Mouse (Mus musculus): ENCODE measurements around the gene Man2b1. TPM values are rescaled to one million over a fixed set of nuclear protein-coding genes. Genes with fewer than 3 reads are reported as not detected.

Man2b1 gene
- polyA plus RNA-seq, 1 experiment = 64.3 TPM

- no peak for TF ChIP-seq CTCF (IDR thresholded peaks at IDR 0.05; ENCODE audit: control insufficient read depth, insufficient read depth, low read length)
- TF ChIP-seq POLR2A (IDR thresholded peaks at IDR 0.05; ENCODE audit: borderline replicate concordance, control insufficient read depth, low read depth, low read length) = no peak
- no peak within 1 kb of the TSS for H3K27ac ChIP-seq (ENCODE audit: control insufficient read depth, insufficient read depth, low read depth, low read length, poor library complexity)
Measured at GRCm38 (mm10) chr8:85067982-85068381, 15.1 kb upstream of the Man2b1 start, which contains the start of gene Gm5741. TSS of gene Gm5741 (minus strand) at chr8:85067982.

GRCm38 (mm10) chr8:85071041-85071440 is 12.0 kb upstream of the Man2b1 start:
- Histone ChIP-seq H3K27ac (ENCODE audit: control insufficient read depth, insufficient read depth, low read depth, low read length, poor library complexity) (no peak overlapping the region), H3K4me1 (ENCODE audit: control insufficient read depth, insufficient read depth, low read length) (no peaks in the 10 kb centered on the region; the same call in 1 of the 2 replicates), H3K4me3 (replicated peaks; ENCODE audit: control insufficient read depth, low read depth, low read length) (no peak overlapping the region)
- 60% methylated on average over 5 of the region's 5 CpGs for WGBS
- TF ChIP-seq CTCF (IDR thresholded peaks at IDR 0.05; ENCODE audit: control insufficient read depth, insufficient read depth, low read length) (no peak), POLR2A (IDR thresholded peaks at IDR 0.05; ENCODE audit: borderline replicate concordance, control insufficient read depth, low read depth, low read length) (no peak)

More at GRCm38 (mm10) chr8:85067982-85068381, 15.1 kb upstream of the Man2b1 start, which contains the start of gene Gm5741:
- H3K4me1 ChIP-seq (ENCODE audit: control insufficient read depth, insufficient read depth, low read length) = no peaks in the 10 kb centered on the region; the same call in 1 of the 2 replicates
- no peak within 1 kb of the TSS for H3K4me3 ChIP-seq (replicated peaks; ENCODE audit: control insufficient read depth, low read depth, low read length)

- TF ChIP-seq CTCF (IDR thresholded peaks at IDR 0.05; ENCODE audit: control insufficient read depth, insufficient read depth, low read length) (no peak; the same call in 1 of the 2 replicates), POLR2A (IDR thresholded peaks at IDR 0.05; ENCODE audit: borderline replicate concordance, control insufficient read depth, low read depth, low read length) (peak; percentile 56; the same call in 1 of the 2 replicates)
- Histone ChIP-seq H3K4me1 (ENCODE audit: control insufficient read depth, insufficient read depth, low read length) (no peaks in the 10 kb centered on the region; the same call in 1 of the 2 replicates), H3K27ac (ENCODE audit: control insufficient read depth, insufficient read depth, low read depth, low read length, poor library complexity) (peak within 1 kb of the TSS; percentile 94), H3K4me3 (replicated peaks; ENCODE audit: control insufficient read depth, low read depth, low read length) (peak within 1 kb of the TSS; percentile 95)
- under 1% methylated on average over 68 of the region's 68 CpGs for WGBS
Measured at GRCm38 (mm10) chr8:85071514-85072281, 11.4 kb upstream of the Man2b1 start, which contains the start of gene Dhps. TSS of gene Dhps (plus strand) at chr8:85071757.

GRCm38 (mm10) chr8:85072364-85072929 is 10.6 kb upstream of the Man2b1 start:
- Histone ChIP-seq H3K4me1 (ENCODE audit: control insufficient read depth, insufficient read depth, low read length) (no peaks in the 10 kb centered on the region; the same call in 1 of the 2 replicates), H3K4me3 (replicated peaks; ENCODE audit: control insufficient read depth, low read depth, low read length) (peak overlapping the region; percentile 95), H3K27ac (ENCODE audit: control insufficient read depth, insufficient read depth, low read depth, low read length, poor library complexity) (no peak overlapping the region)
- no peak for TF ChIP-seq CTCF (IDR thresholded peaks at IDR 0.05; ENCODE audit: control insufficient read depth, insufficient read depth, low read length)
- TF ChIP-seq POLR2A (IDR thresholded peaks at IDR 0.05; ENCODE audit: borderline replicate concordance, control insufficient read depth, low read depth, low read length) = no peak
- 41% methylated on average over 9 of the region's 9 CpGs for whole genome bisulfite sequencing

- WGBS = 92% methylated on average over 15 of the region's 15 CpGs
- TF ChIP-seq POLR2A (IDR thresholded peaks at IDR 0.05; ENCODE audit: borderline replicate concordance, control insufficient read depth, low read depth, low read length) (no peak), CTCF (IDR thresholded peaks at IDR 0.05; ENCODE audit: control insufficient read depth, insufficient read depth, low read length) (no peak)
- Histone ChIP-seq H3K27ac (ENCODE audit: control insufficient read depth, insufficient read depth, low read depth, low read length, poor library complexity) (no peak overlapping the region), H3K4me1 (ENCODE audit: control insufficient read depth, insufficient read depth, low read length) (no peaks in the 10 kb centered on the region; the same call in 1 of the 2 replicates), H3K4me3 (replicated peaks; ENCODE audit: control insufficient read depth, low read depth, low read length) (peak overlapping the region; percentile 2)
Measured at GRCm38 (mm10) chr8:85073041-85073612, 9.9 kb upstream of the Man2b1 start.

- Histone ChIP-seq H3K27ac (ENCODE audit: control insufficient read depth, insufficient read depth, low read depth, low read length, poor library complexity) (no peak overlapping the region; the same call in 1 of the 2 replicates), H3K4me3 (replicated peaks; ENCODE audit: control insufficient read depth, low read depth, low read length) (no peak overlapping the region), H3K4me1 (ENCODE audit: control insufficient read depth, insufficient read depth, low read length) (no peaks in the 10 kb centered on the region; the same call in 1 of the 2 replicates)
- TF ChIP-seq POLR2A (IDR thresholded peaks at IDR 0.05; ENCODE audit: borderline replicate concordance, control insufficient read depth, low read depth, low read length) (no peak), CTCF (IDR thresholded peaks at IDR 0.05; ENCODE audit: control insufficient read depth, insufficient read depth, low read length) (no peak)
- WGBS = 91% methylated on average over 10 of the region's 10 CpGs
Measured at GRCm38 (mm10) chr8:85074167-85074566, 8.9 kb upstream of the Man2b1 start.

- WGBS = 93% methylated on average over 10 of the region's 10 CpGs
- H3K4me3 ChIP-seq (replicated peaks; ENCODE audit: control insufficient read depth, low read depth, low read length) = no peak overlapping the region
- H3K4me1 ChIP-seq (ENCODE audit: control insufficient read depth, insufficient read depth, low read length) = no peaks in the 10 kb centered on the region; the same call in 1 of the 2 replicates
- no peak overlapping the region for H3K27ac ChIP-seq (ENCODE audit: control insufficient read depth, insufficient read depth, low read depth, low read length, poor library complexity)
- no peak for TF ChIP-seq CTCF (IDR thresholded peaks at IDR 0.05; ENCODE audit: control insufficient read depth, insufficient read depth, low read length)
Measured at GRCm38 (mm10) chr8:85074617-85075016, 8.5 kb upstream of the Man2b1 start.

GRCm38 (mm10) chr8:85076001-85076400 is 7.1 kb upstream of the Man2b1 start:
- no peak overlapping the region for H3K27ac ChIP-seq (ENCODE audit: control insufficient read depth, insufficient read depth, low read depth, low read length, poor library complexity)
- TF ChIP-seq CTCF (IDR thresholded peaks at IDR 0.05; ENCODE audit: control insufficient read depth, insufficient read depth, low read length) (peak; percentile 41; the same call in 1 of the 2 replicates), POLR2A (IDR thresholded peaks at IDR 0.05; ENCODE audit: borderline replicate concordance, control insufficient read depth, low read depth, low read length) (no peak)
- no peak overlapping the region for H3K4me3 ChIP-seq (replicated peaks; ENCODE audit: control insufficient read depth, low read depth, low read length)
- H3K4me1 ChIP-seq (ENCODE audit: control insufficient read depth, insufficient read depth, low read length) = no peaks in the 10 kb centered on the region; the same call in 1 of the 2 replicates
- 81% methylated on average over 9 of the region's 9 CpGs for WGBS
